Mouse (Mus musculus) liver, postnatal 0 days (tissue): Measurements from ENCODE around the gene Prkch. TPM values are rescaled to one million over a fixed set of nuclear protein-coding genes. Genes with fewer than 3 reads are reported as not detected.

Experiments used
- ATAC-seq: fragments of 200-750 bp; cut with Nextera tagmentation; 2 replicates; pipeline ENCODE4 v1.8.0; 2017; ENCODE audit warnings: mild to moderate bottlenecking, moderate library complexity
- DNase-seq: peaks from one replicate; pipeline ENCODE4 v3.0.0-alpha.2; 2016
- H3K27ac ChIP-seq: fragments of 300-500 bp; sonication (generic); 2 replicates; pipeline ENCODE4 v1.5.1; 2014; ENCODE audit warnings: antibody characterized with exemption, moderate library complexity, mild to moderate bottlenecking, low read depth
- H3K27me3 ChIP-seq: fragments of 300-500 bp; sonication (generic); 2 replicates; pipeline ENCODE4 v1.6.1; 2014; ENCODE audit warnings: low read length, control low read depth, mixed read lengths; ENCODE audit not compliant: insufficient read depth
- H3K36me3 ChIP-seq: fragments of 300-500 bp; sonication (generic); replicated peaks from 2 replicates; pipeline ENCODE4 v1.6.1; 2014; ENCODE audit warnings: mild to moderate bottlenecking, control low read depth, low read length, moderate library complexity, mixed read lengths; ENCODE audit not compliant: insufficient read depth
- H3K4me1 ChIP-seq: fragments of 300-500 bp; sonication (generic); 2 replicates; pipeline ENCODE4 v1.6.1; 2014; ENCODE audit warnings: antibody characterized with exemption, mild to moderate bottlenecking, control low read depth; ENCODE audit not compliant: insufficient read depth
- H3K4me2 ChIP-seq: fragments of 300-500 bp; sonication (generic); 2 replicates; pipeline ENCODE4 v1.6.1; 2014; ENCODE audit warnings: low read depth, mild to moderate bottlenecking, low read length, moderate library complexity, mixed read lengths
- H3K4me3 ChIP-seq: fragments of 300-500 bp; sonication (generic); 2 replicates; pipeline ENCODE4 v1.5.1; 2014; ENCODE audit warnings: low read depth, low read length
- H3K9ac ChIP-seq: fragments of 300-500 bp; sonication (generic); replicated peaks from 2 replicates; pipeline ENCODE4 v1.6.1; 2014; ENCODE audit warnings: mild to moderate bottlenecking, moderate library complexity
- H3K9me3 ChIP-seq: fragments of 300-500 bp; sonication (generic); 2 replicates; pipeline ENCODE4 v1.6.1; 2016; ENCODE audit warnings: mild to moderate bottlenecking, control low read depth, low read length, mixed read lengths
- CTCF ChIP-seq: sonication (generic); IDR thresholded peaks from 2 replicates; pipeline ENCODE4 v1.5.1; 2016; ENCODE audit warnings: antibody characterized with exemption, low read depth
- EP300 ChIP-seq: IDR thresholded peaks from 2 replicates; pipeline ENCODE4 v1.6.1; 2016; ENCODE audit warnings: antibody characterized with exemption, low read depth, mild to moderate bottlenecking
- WGBS: fragments of 180-500 bp; shearing (Covaris S2); extraction: QIAGEN DNeasy Blood & Tissue Kit; methylation state at CpG from one replicate; pipeline ENCODE4 v1.1.7; 2014; ENCODE audit not compliant: insufficient replicate concordance; 5-methylcytosine and 5-hydroxymethylcytosine counted together
- polyA plus RNA-seq: library from polyadenylated mRNA; unstranded; fragments of >200 nt; fragmentation: Nextera tagmentation; extraction: Ambion mirVana; gene quantifications from 2 replicates; pipeline ENCODE4 v1.2.1, GENCODE M21; 2015

Prkch gene
- polyA plus RNA-seq, 1 experiment from 2014 or later: 2.3 TPM

GRCm38 (mm10) chr12:73731848-73732540 is 147.4 kb downstream of the Prkch start:
- Histone ChIP-seq H3K4me2 (no peak overlapping the region), H3K9me3 (no peaks in the 10 kb centered on the region), H3K9ac (no peak overlapping the region), H3K4me1 (no peaks in the 10 kb centered on the region), H3K4me3 (no peak overlapping the region), H3K27ac (no peak overlapping the region), H3K36me3 (no peaks in the 10 kb centered on the region), H3K27me3 (no peaks in the 10 kb centered on the region)
- WGBS: 78% methylated on average over 17 of the region's 17 CpGs
- DNase-seq (no peak), ATAC-seq (no peak)
- TF ChIP-seq EP300: no peak
- no peak for TF ChIP-seq CTCF

- no peak for ATAC-seq
Measured at GRCm38 (mm10) chr12:73732862-73733261, 148.3 kb downstream of the Prkch start.

GRCm38 (mm10) chr12:73736931-73737330 is 152.3 kb downstream of the Prkch start:
- Histone ChIP-seq H3K9me3 (no peaks in the 10 kb centered on the region), H3K36me3 (no peaks in the 10 kb centered on the region), H3K27me3 (no peaks in the 10 kb centered on the region), H3K4me1 (no peaks in the 10 kb centered on the region), H3K9ac (no peak overlapping the region), H3K27ac (no peak overlapping the region), H3K4me2 (no peak overlapping the region), H3K4me3 (no peak overlapping the region)
- ATAC-seq: no peak
- TF ChIP-seq EP300 (no peak), CTCF (no peak)
- 53% methylated on average over 3 of the region's 3 CpGs for WGBS
- DNase-seq: no peak

More at GRCm38 (mm10) chr12:73732862-73733261, 148.3 kb downstream of the Prkch start:
- H3K27me3 ChIP-seq: no peaks in the 10 kb centered on the region
- no peaks in the 10 kb centered on the region for H3K36me3 ChIP-seq
- no peak overlapping the region for H3K4me3 ChIP-seq
- no peak overlapping the region for H3K27ac ChIP-seq
- H3K4me1 ChIP-seq: no peaks in the 10 kb centered on the region
- DNase-seq: no peak
- H3K4me2 ChIP-seq: no peak overlapping the region
- H3K9me3 ChIP-seq: no peaks in the 10 kb centered on the region
- no peak for TF ChIP-seq CTCF
- no peak for TF ChIP-seq EP300
- WGBS: 65% methylated on average over 7 of the region's 7 CpGs
- no peak overlapping the region for H3K9ac ChIP-seq

- no peaks in the 10 kb centered on the region for H3K9me3 ChIP-seq
Measured at GRCm38 (mm10) chr12:73739611-73740219, 155.1 kb downstream of the Prkch start.

GRCm38 (mm10) chr12:73742577-73742976 is 158.0 kb downstream of the Prkch start:
- ATAC-seq (no peak), DNase-seq (no peak)
- Histone ChIP-seq H3K27ac (no peak overlapping the region), H3K4me3 (no peak overlapping the region), H3K36me3 (no peaks in the 10 kb centered on the region), H3K9me3 (no peaks in the 10 kb centered on the region), H3K9ac (no peak overlapping the region), H3K4me2 (no peak overlapping the region), H3K27me3 (no peaks in the 10 kb centered on the region), H3K4me1 (no peaks in the 10 kb centered on the region)
- WGBS: 52% methylated on average over 3 of the region's 3 CpGs
- no peak for TF ChIP-seq EP300
- no peak for TF ChIP-seq CTCF

More at GRCm38 (mm10) chr12:73739611-73740219, 155.1 kb downstream of the Prkch start:
- ATAC-seq: no peak
- Histone ChIP-seq H3K27ac (no peak overlapping the region), H3K4me2 (no peak overlapping the region), H3K27me3 (no peaks in the 10 kb centered on the region), H3K4me3 (no peak overlapping the region), H3K4me1 (no peaks in the 10 kb centered on the region), H3K9ac (no peak overlapping the region), H3K36me3 (no peaks in the 10 kb centered on the region)
- 74% methylated on average over 6 of the region's 6 CpGs for WGBS
- TF ChIP-seq CTCF (no peak), EP300 (no peak)
- no peak for DNase-seq

GRCm38 (mm10) chr12:73743087-73743486 is 158.5 kb downstream of the Prkch start:
- ATAC-seq (no peak), DNase-seq (no peak)
- no peak overlapping the region for H3K27ac ChIP-seq
- no peaks in the 10 kb centered on the region for H3K27me3 ChIP-seq
- H3K4me1 ChIP-seq: no peaks in the 10 kb centered on the region
- H3K9ac ChIP-seq: no peak overlapping the region
- H3K4me2 ChIP-seq: no peak overlapping the region
- H3K4me3 ChIP-seq: no peak overlapping the region
- no peak for TF ChIP-seq CTCF
- no peak for TF ChIP-seq EP300
- H3K36me3 ChIP-seq: no peaks in the 10 kb centered on the region
- H3K9me3 ChIP-seq: no peaks in the 10 kb centered on the region
